Comparison of ENCODE assay signal across 8 mouse cellular contexts in the genomic region with DNA sequence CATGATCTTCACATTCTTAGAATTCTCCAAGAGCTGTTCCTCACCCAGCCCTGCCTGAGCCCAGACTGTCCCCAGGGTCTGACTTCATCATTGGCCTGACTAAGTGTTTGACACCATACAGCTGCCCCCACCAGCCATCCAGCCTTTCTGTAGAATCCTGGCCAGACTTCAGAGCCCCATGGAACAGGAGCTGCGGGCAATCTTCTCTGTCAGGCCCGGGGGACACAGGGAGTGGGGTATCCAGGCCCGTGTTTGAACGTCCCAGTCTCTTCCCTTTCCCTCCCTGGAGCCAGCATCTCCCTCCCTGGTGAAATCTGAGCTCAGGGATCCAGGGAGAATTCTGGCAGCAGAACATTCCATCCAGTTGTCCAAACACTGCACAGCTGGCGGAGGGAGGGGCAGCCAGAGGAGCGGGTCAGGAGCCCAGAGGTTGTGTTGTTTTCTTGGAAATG. TPM values are rescaled to one million over a fixed set of nuclear protein-coding genes. Genes with fewer than 3 reads are reported as not detected.
DNase-seq lines count a peak whose midpoint lies in the region; ATAC-seq and TF ChIP-seq lines count a peak whose summit lies in the region.

No protein-coding gene starts in this region.

- peak; percentile 97 for DNase-seq in 3T3-L1 (ENCODE audit: low read depth, low spot score)
- no peak for DNase-seq in liver, adult 2 months (ENCODE audit: extremely low read depth, low read depth, low spot score)
- DNase-seq in midbrain, embryonic 14.5 days, result no peak
- no peak for DNase-seq in layer of hippocampus, postnatal 10 days (ENCODE audit: low spot score in 2 of 2)
- DNase-seq in frontal cortex, postnatal 10 days (ENCODE audit: low spot score in 2 of 2), result no peak

- no peaks in the 10 kb centered on the region for H3K9me3 ChIP-seq in heart, embryonic 13.5 days
- no peaks in the 10 kb centered on the region for H3K9me3 ChIP-seq in stomach, embryonic 16.5 days (replicated peaks; ENCODE audit: control insufficient read depth, low read length)
- H3K9me3 ChIP-seq in midbrain, embryonic 14.5 days (ENCODE audit: control insufficient read depth, low read length), result no peaks in the 10 kb centered on the region

- 12% methylated on average over 6 of the region's 6 CpGs for WGBS in heart, embryonic 13.5 days
- WGBS in liver, adult 2 months, result 30% methylated on average over 6 of the region's 6 CpGs
- 25% methylated on average over 6 of the region's 6 CpGs for WGBS in stomach, embryonic 16.5 days
- 50% methylated on average over 6 of the region's 6 CpGs for WGBS in midbrain, embryonic 14.5 days

- TF ChIP-seq CTCF in liver, adult 2 months (IDR thresholded peaks at IDR 0.05; ENCODE audit: low read depth, low read length), result no peak

- no peaks in the 10 kb centered on the region for H3K36me3 ChIP-seq in heart, embryonic 13.5 days
- H3K36me3 ChIP-seq in liver, adult 2 months (ENCODE audit: control insufficient read depth, insufficient read depth, low read length), result no peaks in the 10 kb centered on the region
- H3K36me3 ChIP-seq in stomach, embryonic 16.5 days (ENCODE audit: control insufficient read depth, insufficient read depth, low read length), result no peaks in the 10 kb centered on the region
- no peaks in the 10 kb centered on the region for H3K36me3 ChIP-seq in midbrain, embryonic 14.5 days (ENCODE audit: control insufficient read depth, insufficient read depth, low read length)

- H3K4me1 ChIP-seq in brown adipose tissue, adult 24 weeks (ENCODE audit: control insufficient read depth, insufficient read depth, insufficient read length, low read length), result no peaks in the 10 kb centered on the region
- H3K4me1 ChIP-seq in heart, embryonic 13.5 days, result peaks cover 59% of the 10 kb centered on the region
- peaks cover 2% of the 10 kb centered on the region for H3K4me1 ChIP-seq in liver, adult 2 months (ENCODE audit: control insufficient read depth, insufficient read depth, low read length)
- peaks cover 33% of the 10 kb centered on the region for H3K4me1 ChIP-seq in stomach, embryonic 16.5 days (ENCODE audit: control insufficient read depth, insufficient read depth, low read length)
- H3K4me1 ChIP-seq in midbrain, embryonic 14.5 days (ENCODE audit: control insufficient read depth, insufficient read depth, low read length), result peaks cover 2% of the 10 kb centered on the region; the same call in 1 of the 2 replicates

- ATAC-seq in heart, embryonic 13.5 days (ENCODE audit: extremely low read depth, insufficient number of reproducible peaks, low FRiP score, low TSS enrichment), result no peak
- peak; percentile 69 for ATAC-seq in stomach, embryonic 16.5 days (ENCODE audit: insufficient read depth, low FRiP score)
- no peak for ATAC-seq in midbrain, embryonic 14.5 days (ENCODE audit: low FRiP score, low TSS enrichment)

- no peaks in the 10 kb centered on the region for H3K27me3 ChIP-seq in heart, embryonic 13.5 days (replicated peaks)
- no peaks in the 10 kb centered on the region for H3K27me3 ChIP-seq in liver, adult 2 months (ENCODE audit: control insufficient read depth, insufficient read depth, low read length)
- H3K27me3 ChIP-seq in stomach, embryonic 16.5 days (ENCODE audit: control insufficient read depth, insufficient read depth, low read length), result no peaks in the 10 kb centered on the region
- no peaks in the 10 kb centered on the region for H3K27me3 ChIP-seq in midbrain, embryonic 14.5 days (ENCODE audit: control insufficient read depth, insufficient read depth, low read length)

- TF ChIP-seq POLR2A in liver, adult 2 months (IDR thresholded peaks at IDR 0.05; ENCODE audit: extremely low read depth, insufficient read depth, low read length), result no peak

- peak overlapping the region; percentile 54 for H3K9ac ChIP-seq in heart, embryonic 13.5 days
- no peak overlapping the region for H3K9ac ChIP-seq in liver, adult 2 months (ENCODE audit: low read depth, low read length)
- peak overlapping the region; percentile 52; the same call in 1 of the 2 replicates for H3K9ac ChIP-seq in stomach, embryonic 16.5 days (ENCODE audit: low read length)
- no peak overlapping the region for H3K9ac ChIP-seq in midbrain, embryonic 14.5 days (replicated peaks; ENCODE audit: low read length)

- no peaks in the 10 kb centered on the region for H3K79me2 ChIP-seq in liver, adult 2 months (ENCODE audit: control insufficient read depth, insufficient read depth, low read length)

- H3K4me3 ChIP-seq in brown adipose tissue, adult 24 weeks (ENCODE audit: insufficient read depth, low read depth, low read length), result no peak overlapping the region
- H3K4me3 ChIP-seq in heart, embryonic 13.5 days, result no peak overlapping the region
- H3K4me3 ChIP-seq in liver, adult 2 months (ENCODE audit: insufficient read depth, low read depth, low read length), result no peak overlapping the region
- no peak overlapping the region for H3K4me3 ChIP-seq in stomach, embryonic 16.5 days (replicated peaks; ENCODE audit: low read length)
- no peak overlapping the region for H3K4me3 ChIP-seq in midbrain, embryonic 14.5 days (replicated peaks; ENCODE audit: low read depth, low read length)

- H3K4me2 ChIP-seq in heart, embryonic 13.5 days, result peak overlapping the region; percentile 90
- H3K4me2 ChIP-seq in stomach, embryonic 16.5 days (ENCODE audit: low read depth, low read length), result no peak overlapping the region
- H3K4me2 ChIP-seq in midbrain, embryonic 14.5 days (ENCODE audit: low read length), result no peak overlapping the region

- 0 out of 2 replicates have a peak overlapping the region, but pooled peaks have one; percentile 29 for H3K27ac ChIP-seq in brown adipose tissue, adult 24 weeks (replicated peaks; ENCODE audit: low read depth, low read length)
- peak overlapping the region; percentile 96 for H3K27ac ChIP-seq in heart, embryonic 13.5 days (replicated peaks)
- peak overlapping the region; percentile 7; the same call in 1 of the 2 replicates for H3K27ac ChIP-seq in liver, adult 2 months (replicated peaks; ENCODE audit: insufficient read depth, low read depth, low read length)
- peak overlapping the region; percentile 88 for H3K27ac ChIP-seq in stomach, embryonic 16.5 days (ENCODE audit: low read length)
- H3K27ac ChIP-seq in midbrain, embryonic 14.5 days (replicated peaks; ENCODE audit: low read depth, low read length), result no peak overlapping the region

RNA-seq across cellular contexts. Expression of a gene that starts 11.4 kb away (rescaled TPM):
- 4.8 and 7.5 TPM in 2 replicates for polyA plus RNA-seq in brown adipose tissue, adult 24 weeks (2012; ENCODE audit: insufficient read depth, insufficient read length, missing spikeins)
- polyA plus RNA-seq in heart, embryonic 13.5 days (2015; fragmentation: Nextera tagmentation; extraction: Ambion mirVana), result 32.5 and 36.7 TPM in 2 replicates
- total RNA-seq in liver, adult 2 months (2014; rRNA removed), result 3.1 and 4.0 TPM in 2 replicates
- polyA plus RNA-seq in liver, adult 2 months (2012; rRNA removed), result 3.1 and 3.8 TPM in 2 replicates
- polyA plus RNA-seq in stomach, embryonic 16.5 days (2015; fragmentation: Nextera tagmentation; extraction: Ambion mirVana), result 33.7 and 38.1 TPM in 2 replicates
- 13.3 and 19.2 TPM in 2 replicates for polyA plus RNA-seq in midbrain, embryonic 14.5 days (2014; fragmentation: Nextera tagmentation; extraction: Ambion mirVana)
- total RNA-seq in layer of hippocampus, postnatal 10 days (2021), result 10 to 100 TPM; 13.9 to 14.5 TPM

RNA-seq across cellular contexts. Expression of a gene that starts 11.4 kb away (rescaled TPM):
- not detected in 2 replicates for polyA plus RNA-seq in brown adipose tissue, adult 24 weeks (2012; ENCODE audit: insufficient read depth, insufficient read length, missing spikeins)
- polyA plus RNA-seq in heart, embryonic 13.5 days (2015; fragmentation: Nextera tagmentation; extraction: Ambion mirVana), result 0.23 and 0.27 TPM in 2 replicates
- total RNA-seq in liver, adult 2 months (2014; rRNA removed), result not detected in 2 replicates
- 0.05 TPM in 1 of 2 replicates, not detected in the other for polyA plus RNA-seq in liver, adult 2 months (2012; rRNA removed)
- polyA plus RNA-seq in stomach, embryonic 16.5 days (2015; fragmentation: Nextera tagmentation; extraction: Ambion mirVana), result 0.61 and 0.64 TPM in 2 replicates
- 2.1 and 2.5 TPM in 2 replicates for polyA plus RNA-seq in midbrain, embryonic 14.5 days (2014; fragmentation: Nextera tagmentation; extraction: Ambion mirVana)
- 1 to 10 TPM; 1.9 to 3.0 TPM for total RNA-seq in layer of hippocampus, postnatal 10 days (2021)

RNA-seq across cellular contexts. Expression of a gene that starts 28.5 kb away (rescaled TPM):
- 31.1 and 34.2 TPM in 2 replicates for polyA plus RNA-seq in brown adipose tissue, adult 24 weeks (2012; ENCODE audit: insufficient read depth, insufficient read length, missing spikeins)
- 39.4 and 41.9 TPM in 2 replicates for polyA plus RNA-seq in heart, embryonic 13.5 days (2015; fragmentation: Nextera tagmentation; extraction: Ambion mirVana)
- 1.4 and 2.8 TPM in 2 replicates for total RNA-seq in liver, adult 2 months (2014; rRNA removed)
- 4.8 TPM in 2 replicates for polyA plus RNA-seq in liver, adult 2 months (2012; rRNA removed)
- 18.9 and 22.5 TPM in 2 replicates for polyA plus RNA-seq in stomach, embryonic 16.5 days (2015; fragmentation: Nextera tagmentation; extraction: Ambion mirVana)
- 15.4 and 17.8 TPM in 2 replicates for polyA plus RNA-seq in midbrain, embryonic 14.5 days (2014; fragmentation: Nextera tagmentation; extraction: Ambion mirVana)
- total RNA-seq in layer of hippocampus, postnatal 10 days (2021), result 10 to 100 TPM; 49.1 to 54.6 TPM

RNA-seq across cellular contexts. Expression of a gene that starts 32.5 kb away (rescaled TPM):
- 4,010 and 5,287 TPM in 2 replicates for polyA plus RNA-seq in brown adipose tissue, adult 24 weeks (2012; ENCODE audit: insufficient read depth, insufficient read length, missing spikeins)
- 2,189 and 2,554 TPM in 2 replicates for polyA plus RNA-seq in heart, embryonic 13.5 days (2015; fragmentation: Nextera tagmentation; extraction: Ambion mirVana)
- 1,154 and 1,241 TPM in 2 replicates for total RNA-seq in liver, adult 2 months (2014; rRNA removed)
- 7,340 and 8,771 TPM in 2 replicates for polyA plus RNA-seq in liver, adult 2 months (2012; rRNA removed)
- 1,902 and 2,108 TPM in 2 replicates for polyA plus RNA-seq in stomach, embryonic 16.5 days (2015; fragmentation: Nextera tagmentation; extraction: Ambion mirVana)
- polyA plus RNA-seq in midbrain, embryonic 14.5 days (2014; fragmentation: Nextera tagmentation; extraction: Ambion mirVana), result 1,308 and 1,477 TPM in 2 replicates
- 1,000 to 10,000 TPM; 2,066 to 2,109 TPM for total RNA-seq in layer of hippocampus, postnatal 10 days (2021)

Comparison
In these comparisons a context has a peak if more than half of its experiments do, and no peak if none do; other contexts are left out.
1. H3K9ac ChIP-seq: peak in heart, embryonic 13.5 days (single experiment) and stomach, embryonic 16.5 days (single experiment); none in liver, adult 2 months (single experiment) and midbrain, embryonic 14.5 days (single experiment).